Mouse (Mus musculus) liver, postnatal 0 days (tissue): ENCODE results near the gene Lysmd2. TPM values are rescaled to one million over a fixed set of nuclear protein-coding genes. Genes with fewer than 3 reads are reported as not detected.
"Not testable (repeated sequence)": the region's sequence is repeated elsewhere in the genome, so short reads cannot be mapped to it uniquely, and the experiment has no call there.

ENCODE experiments used
- ATAC-seq: fragments of 200-750 bp; cut with Nextera tagmentation; 2 replicates; pipeline ENCODE4 v1.8.0; 2017; ENCODE audit warnings: mild to moderate bottlenecking, moderate library complexity
- DNase-seq: peaks from one replicate; pipeline ENCODE4 v3.0.0-alpha.2; 2016
- H3K27ac ChIP-seq: fragments of 300-500 bp; sonication (generic); 2 replicates; pipeline ENCODE4 v1.5.1; 2014; ENCODE audit warnings: antibody characterized with exemption, moderate library complexity, mild to moderate bottlenecking, low read depth
- H3K27me3 ChIP-seq: fragments of 300-500 bp; sonication (generic); 2 replicates; pipeline ENCODE4 v1.6.1; 2014; ENCODE audit warnings: low read length, control low read depth, mixed read lengths; ENCODE audit not compliant: insufficient read depth
- H3K36me3 ChIP-seq: fragments of 300-500 bp; sonication (generic); replicated peaks from 2 replicates; pipeline ENCODE4 v1.6.1; 2014; ENCODE audit warnings: mild to moderate bottlenecking, control low read depth, low read length, moderate library complexity, mixed read lengths; ENCODE audit not compliant: insufficient read depth
- H3K4me1 ChIP-seq: fragments of 300-500 bp; sonication (generic); 2 replicates; pipeline ENCODE4 v1.6.1; 2014; ENCODE audit warnings: antibody characterized with exemption, mild to moderate bottlenecking, control low read depth; ENCODE audit not compliant: insufficient read depth
- H3K4me2 ChIP-seq: fragments of 300-500 bp; sonication (generic); 2 replicates; pipeline ENCODE4 v1.6.1; 2014; ENCODE audit warnings: low read depth, mild to moderate bottlenecking, low read length, moderate library complexity, mixed read lengths
- H3K4me3 ChIP-seq: fragments of 300-500 bp; sonication (generic); 2 replicates; pipeline ENCODE4 v1.5.1; 2014; ENCODE audit warnings: low read depth, low read length
- H3K9ac ChIP-seq: fragments of 300-500 bp; sonication (generic); replicated peaks from 2 replicates; pipeline ENCODE4 v1.6.1; 2014; ENCODE audit warnings: mild to moderate bottlenecking, moderate library complexity
- H3K9me3 ChIP-seq: fragments of 300-500 bp; sonication (generic); 2 replicates; pipeline ENCODE4 v1.6.1; 2016; ENCODE audit warnings: mild to moderate bottlenecking, control low read depth, low read length, mixed read lengths
- CTCF ChIP-seq: sonication (generic); IDR thresholded peaks from 2 replicates; pipeline ENCODE4 v1.5.1; 2016; ENCODE audit warnings: antibody characterized with exemption, low read depth
- EP300 ChIP-seq: IDR thresholded peaks from 2 replicates; pipeline ENCODE4 v1.6.1; 2016; ENCODE audit warnings: antibody characterized with exemption, low read depth, mild to moderate bottlenecking
- WGBS: fragments of 180-500 bp; shearing (Covaris S2); extraction: QIAGEN DNeasy Blood & Tissue Kit; methylation state at CpG from one replicate; pipeline ENCODE4 v1.1.7; 2014; ENCODE audit not compliant: insufficient replicate concordance; 5-methylcytosine and 5-hydroxymethylcytosine counted together
- polyA plus RNA-seq: library from polyadenylated mRNA; unstranded; fragments of >200 nt; fragmentation: Nextera tagmentation; extraction: Ambion mirVana; gene quantifications from 2 replicates; pipeline ENCODE4 v1.2.1, GENCODE M21; 2015

The Lysmd2 gene
- polyA plus RNA-seq, 1 experiment from 2014 or later: 3.9 TPM

DNA sequence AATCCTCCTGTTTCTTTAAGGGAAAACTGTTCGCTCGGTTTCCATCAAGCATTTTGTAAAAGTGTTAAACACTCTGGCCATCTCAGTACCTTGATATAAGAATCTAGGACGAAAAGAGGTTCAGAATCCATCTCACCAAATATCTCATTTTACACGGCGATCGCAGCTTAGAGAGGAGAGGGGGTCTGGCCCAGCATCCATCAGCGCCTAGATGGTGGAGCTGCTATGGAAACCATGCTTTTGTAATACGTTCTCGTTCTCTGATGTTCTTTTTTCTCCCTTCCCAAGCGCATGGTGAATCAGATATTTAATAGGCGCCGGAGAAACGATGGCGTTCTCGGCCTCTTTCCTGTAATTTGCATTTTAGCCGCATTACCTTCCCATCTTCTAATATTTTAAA, 15.6 kb upstream of the Lysmd2 start:
- H3K27me3 ChIP-seq: peaks cover 33% of the 10 kb centered on the region
- no peaks in the 10 kb centered on the region for H3K36me3 ChIP-seq
- H3K4me3 ChIP-seq: no peak overlapping the region
- no peak overlapping the region for H3K27ac ChIP-seq
- TF ChIP-seq EP300: no peak
- no peak for TF ChIP-seq CTCF
- WGBS: 35% methylated on average over 16 of the region's 16 CpGs
- no peaks in the 10 kb centered on the region for H3K9me3 ChIP-seq
- no peak overlapping the region for H3K4me2 ChIP-seq
- DNase-seq (no peak), ATAC-seq (no peak)
- H3K9ac ChIP-seq: no peak overlapping the region
- H3K4me1 ChIP-seq: peaks cover 3% of the 10 kb centered on the region; the same call in 1 of the 2 replicates

DNA sequence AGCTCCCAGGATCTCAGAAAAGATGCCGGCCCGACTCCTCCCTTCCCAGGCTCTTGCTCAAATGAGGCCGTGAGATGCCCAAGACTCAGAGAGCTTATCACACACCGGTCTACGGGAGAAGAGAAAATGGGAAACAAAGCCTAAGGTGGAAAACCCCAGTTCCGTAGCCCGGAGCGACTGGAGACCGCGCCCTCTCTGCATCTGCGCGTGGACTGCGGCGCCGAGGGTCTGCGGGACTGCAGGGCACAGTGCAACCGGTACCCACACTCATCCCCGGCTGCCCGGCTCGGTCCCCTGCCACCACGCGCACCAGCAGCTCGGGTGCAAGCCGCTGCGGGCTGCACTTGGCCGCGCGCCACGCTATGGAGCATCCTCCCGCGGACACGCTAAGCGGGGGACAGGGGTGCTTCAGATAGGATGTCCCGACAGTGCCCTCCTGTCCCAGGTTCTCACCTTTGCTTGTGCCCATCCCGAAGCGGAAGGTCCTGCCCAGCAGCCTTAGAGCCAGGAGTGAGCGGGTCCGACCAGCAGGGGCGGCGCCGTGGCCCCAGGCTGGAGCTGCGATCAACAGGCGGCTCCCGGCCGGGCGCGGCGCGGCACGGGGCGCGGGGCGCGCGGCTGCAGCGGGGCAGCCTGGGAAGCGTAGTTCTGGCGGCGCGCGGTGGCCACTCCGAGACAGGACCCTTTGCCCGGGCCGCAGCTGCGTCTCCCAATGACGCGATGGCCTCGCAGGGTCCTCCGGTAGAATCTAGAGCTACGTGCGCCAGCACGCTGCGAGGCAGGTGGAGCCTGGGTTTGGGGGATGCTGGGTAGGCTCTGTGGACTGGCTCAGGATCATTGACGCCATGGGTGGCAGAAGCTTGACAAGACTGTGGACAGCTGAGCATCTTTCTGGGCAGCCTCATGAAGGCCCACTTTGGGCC, 14.7 kb upstream of the Lysmd2 start, which contains the start of gene Tmod2:
Gene Tmod2, minus strand, starts transcription at position 755 of the 923 bp plus-strand sequence.
- TF ChIP-seq EP300 (no peak), CTCF (no peak)
- no peak for DNase-seq
- Histone ChIP-seq H3K9me3 (no peaks in the 10 kb centered on the region), H3K36me3 (no peaks in the 10 kb centered on the region), H3K9ac (no peak within 1 kb of the TSS), H3K4me2 (peak within 1 kb of the TSS; percentile 71), H3K4me3 (peak within 1 kb of the TSS; percentile 39), H3K27me3 (peaks cover 33% of the 10 kb centered on the region), H3K27ac (no peak within 1 kb of the TSS), H3K4me1 (peaks cover 3% of the 10 kb centered on the region; the same call in 1 of the 2 replicates)
- no peak for ATAC-seq
- 5% methylated on average over 73 of the region's 74 CpGs for WGBS

DNA sequence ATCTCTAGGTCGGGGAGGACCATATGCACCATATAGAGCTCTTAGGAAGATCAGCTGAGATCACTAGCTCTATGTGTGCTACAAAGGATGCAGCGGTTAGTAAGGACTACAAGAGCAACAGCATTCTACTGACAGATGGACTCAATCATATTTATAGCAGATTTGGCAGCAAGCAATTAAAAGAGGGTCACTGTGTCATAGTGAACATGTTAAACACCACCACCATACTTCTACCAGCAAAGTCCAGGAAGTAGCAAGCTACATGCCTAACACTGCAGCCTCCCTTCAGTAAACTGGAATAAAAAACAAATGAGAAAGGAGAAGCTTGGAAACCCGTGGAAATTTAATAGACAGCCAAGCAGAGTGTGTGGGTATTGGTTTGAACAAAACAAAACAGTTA, 9.0 kb upstream of the Lysmd2 start:
- Histone ChIP-seq H3K4me2 (no peak overlapping the region), H3K36me3 (no peaks in the 10 kb centered on the region), H3K4me3 (no peak overlapping the region), H3K27ac (no peak overlapping the region), H3K9me3 (no peaks in the 10 kb centered on the region), H3K4me1 (no peaks in the 10 kb centered on the region), H3K27me3 (peaks cover 8% of the 10 kb centered on the region), H3K9ac (no peak overlapping the region)
- 61% methylated on average over 3 of the region's 3 CpGs for whole genome bisulfite sequencing
- no peak for ATAC-seq
- TF ChIP-seq EP300 (no peak), CTCF (no peak)
- DNase-seq: no peak

DNA sequence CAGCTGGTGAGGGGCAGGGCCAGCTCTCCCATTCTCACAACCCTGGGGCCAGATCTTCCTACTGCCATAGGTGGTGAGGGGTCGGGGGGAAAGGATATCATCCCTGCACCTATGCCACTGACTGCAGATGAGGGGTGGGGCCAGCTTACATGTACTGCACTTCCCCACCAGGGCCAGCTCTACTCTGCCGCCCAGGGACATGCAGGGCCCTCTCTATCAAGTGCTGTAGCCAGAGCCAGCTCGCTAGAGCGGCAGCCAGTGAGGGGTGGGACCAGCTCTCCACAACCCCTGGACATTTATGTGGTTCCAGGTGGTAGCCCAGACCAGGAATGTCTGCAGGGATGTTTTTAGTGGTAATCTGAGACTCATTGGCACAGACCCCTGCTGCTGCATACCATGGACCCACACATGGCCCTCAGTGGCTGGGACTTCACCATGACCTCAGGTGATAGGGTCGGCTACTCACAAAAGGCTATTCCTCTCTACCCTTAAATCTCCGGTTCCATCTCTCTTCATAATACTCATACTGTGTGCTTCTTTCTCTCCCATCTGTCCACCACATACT, 6.6 kb upstream of the Lysmd2 start:
- no peak overlapping the region for H3K27ac ChIP-seq
- 76% methylated on average over 6 of the region's 6 CpGs for WGBS
- H3K4me2 ChIP-seq: no peak overlapping the region

DNA sequence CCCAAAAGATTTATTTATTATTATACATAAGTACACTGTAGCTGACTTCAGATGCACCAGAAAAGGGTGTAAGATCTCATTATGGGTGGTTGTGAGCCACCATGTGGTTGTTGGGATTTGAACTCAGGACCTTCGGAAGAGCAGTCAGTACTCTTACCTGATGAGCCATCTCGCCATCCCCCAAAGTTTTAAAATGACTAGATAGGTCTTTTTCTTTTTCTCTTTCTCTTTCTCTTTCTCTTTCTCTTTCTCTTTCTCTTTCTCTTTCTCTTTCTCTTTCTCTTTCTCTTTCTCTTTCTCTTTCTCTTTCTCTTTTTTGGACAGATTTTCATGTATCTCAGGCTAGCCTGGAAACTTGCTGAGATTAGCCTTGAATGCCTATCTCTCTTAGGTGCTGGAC, 5.8 kb upstream of the Lysmd2 start:
- H3K4me1 ChIP-seq, DNase-seq, H3K4me3 ChIP-seq, H3K9me3 ChIP-seq, H3K27me3 ChIP-seq, H3K4me2 ChIP-seq, H3K9ac ChIP-seq, H3K27ac ChIP-seq, H3K36me3 ChIP-seq, ATAC-seq: not testable (repeated sequence)
- 82% methylated on average over 2 of the region's 2 CpGs for WGBS

More for the DNA sequence above, 6.6 kb upstream of the Lysmd2 start:
- DNase-seq: no peak
- H3K9me3 ChIP-seq: no peaks in the 10 kb centered on the region
- no peaks in the 10 kb centered on the region for H3K27me3 ChIP-seq
- H3K36me3 ChIP-seq: no peaks in the 10 kb centered on the region
- ATAC-seq: no peak
- TF ChIP-seq EP300 (no peak), CTCF (no peak)
- no peaks in the 10 kb centered on the region for H3K4me1 ChIP-seq
- no peak overlapping the region for H3K9ac ChIP-seq
- no peak overlapping the region for H3K4me3 ChIP-seq

DNA sequence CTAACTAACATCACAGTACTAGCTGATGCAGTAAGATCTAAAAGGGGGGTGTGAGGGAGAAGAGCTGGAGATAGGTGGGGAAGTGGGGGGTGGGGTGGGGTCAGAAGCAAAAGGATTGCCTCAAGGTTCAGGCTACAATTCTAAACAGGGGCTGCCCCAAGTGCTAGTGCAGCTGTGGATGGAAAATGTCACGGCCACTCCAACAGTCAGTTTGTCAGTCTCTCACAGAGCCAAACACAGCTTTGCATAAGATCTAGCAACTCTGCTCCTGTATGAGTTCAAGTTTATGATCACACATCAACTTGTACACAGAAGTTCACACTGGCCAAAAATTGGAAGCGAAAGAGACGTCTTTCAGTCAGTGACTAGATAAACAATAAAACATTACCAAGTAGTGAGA, 4.1 kb upstream of the Lysmd2 start:
- no peak overlapping the region for H3K9ac ChIP-seq
- no peak overlapping the region for H3K27ac ChIP-seq
- no peaks in the 10 kb centered on the region for H3K9me3 ChIP-seq
- H3K4me3 ChIP-seq: no peak overlapping the region
- peaks cover 4% of the 10 kb centered on the region; the same call in 1 of the 2 replicates for H3K4me1 ChIP-seq
- H3K4me2 ChIP-seq: no peak overlapping the region
- no peak for ATAC-seq
- H3K27me3 ChIP-seq: peaks cover 19% of the 10 kb centered on the region
- H3K36me3 ChIP-seq: no peaks in the 10 kb centered on the region
- DNase-seq: no peak
- no peak for TF ChIP-seq EP300
- TF ChIP-seq CTCF: no peak
- WGBS: 75% methylated on average over 3 of the region's 3 CpGs
